Mouse (Mus musculus): ENCODE results near the gene RPS10-NUDT3. TPM values are rescaled to one million over a fixed set of nuclear protein-coding genes. Genes with fewer than 3 reads are reported as not detected.

RPS10-NUDT3 gene
- polyA plus RNA-seq, 1 experiment from 2014 or later, result not detected

DNA sequence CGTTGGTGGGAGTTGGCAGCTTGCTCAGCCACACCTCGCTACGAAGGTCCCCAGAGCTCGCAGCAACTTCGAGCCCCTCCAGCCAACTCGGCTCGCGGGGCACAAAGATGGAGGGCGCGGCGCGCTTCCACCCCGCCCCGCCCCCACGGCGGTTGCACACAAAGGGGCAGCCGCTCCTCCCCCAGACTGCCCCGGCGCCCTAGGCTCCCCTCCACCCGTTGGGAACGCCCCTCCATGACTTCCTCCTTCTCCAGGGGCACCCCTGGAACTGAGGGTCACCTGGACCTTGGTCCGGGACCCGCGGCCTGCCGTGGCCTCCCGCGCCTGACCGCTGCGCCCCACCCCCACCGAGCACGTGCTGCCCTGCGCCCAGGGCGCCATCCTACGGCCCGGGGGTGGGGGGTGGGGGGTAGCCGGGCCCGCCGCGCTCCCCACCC is 79.9 kb downstream of the RPS10-NUDT3 start:
- Histone ChIP-seq H3K4me2 (peak overlapping the region; percentile 88), H3K4me1 (peaks cover 33% of the 10 kb centered on the region), H3K9me3 (no peaks in the 10 kb centered on the region), H3K9ac (peak overlapping the region; percentile 25), H3K27ac (peak overlapping the region; percentile 93), H3K4me3 (replicated peaks) (peak overlapping the region; percentile 74), H3K36me3 (no peaks in the 10 kb centered on the region), H3K27me3 (replicated peaks) (no peaks in the 10 kb centered on the region)
- WGBS, result 3% methylated on average over 36 of the region's 39 CpGs
- peak; percentile 63 for ATAC-seq (ENCODE audit: insufficient read depth, low FRiP score, low read depth)

GRCm38 (mm10) chr17:27554062-27554960 is 80.7 kb downstream of the RPS10-NUDT3 start:
- ATAC-seq (ENCODE audit: insufficient read depth, low FRiP score, low read depth), result no peak
- Histone ChIP-seq H3K4me1 (peaks cover 33% of the 10 kb centered on the region), H3K36me3 (no peaks in the 10 kb centered on the region), H3K4me2 (peak overlapping the region; percentile 88), H3K9ac (no peak overlapping the region), H3K27me3 (replicated peaks) (no peaks in the 10 kb centered on the region), H3K9me3 (no peaks in the 10 kb centered on the region), H3K4me3 (replicated peaks) (peak overlapping the region; percentile 74), H3K27ac (peak overlapping the region; percentile 93)
- 44% methylated on average over 20 of the region's 20 CpGs for WGBS

- H3K27ac ChIP-seq, result no peak overlapping the region
- H3K9me3 ChIP-seq, result no peaks in the 10 kb centered on the region
- no peaks in the 10 kb centered on the region for H3K27me3 ChIP-seq (replicated peaks)
- no peak for ATAC-seq (ENCODE audit: insufficient read depth, low FRiP score, low read depth)
- no peak overlapping the region for H3K9ac ChIP-seq
- no peaks in the 10 kb centered on the region for H3K36me3 ChIP-seq
- WGBS, result 71% methylated on average over 23 of the region's 23 CpGs
- no peak overlapping the region for H3K4me3 ChIP-seq (replicated peaks)
- no peak overlapping the region for H3K4me2 ChIP-seq
- peaks cover 20% of the 10 kb centered on the region for H3K4me1 ChIP-seq
Measured at GRCm38 (mm10) chr17:27552215-27553201, 82.5 kb downstream of the RPS10-NUDT3 start.

DNA sequence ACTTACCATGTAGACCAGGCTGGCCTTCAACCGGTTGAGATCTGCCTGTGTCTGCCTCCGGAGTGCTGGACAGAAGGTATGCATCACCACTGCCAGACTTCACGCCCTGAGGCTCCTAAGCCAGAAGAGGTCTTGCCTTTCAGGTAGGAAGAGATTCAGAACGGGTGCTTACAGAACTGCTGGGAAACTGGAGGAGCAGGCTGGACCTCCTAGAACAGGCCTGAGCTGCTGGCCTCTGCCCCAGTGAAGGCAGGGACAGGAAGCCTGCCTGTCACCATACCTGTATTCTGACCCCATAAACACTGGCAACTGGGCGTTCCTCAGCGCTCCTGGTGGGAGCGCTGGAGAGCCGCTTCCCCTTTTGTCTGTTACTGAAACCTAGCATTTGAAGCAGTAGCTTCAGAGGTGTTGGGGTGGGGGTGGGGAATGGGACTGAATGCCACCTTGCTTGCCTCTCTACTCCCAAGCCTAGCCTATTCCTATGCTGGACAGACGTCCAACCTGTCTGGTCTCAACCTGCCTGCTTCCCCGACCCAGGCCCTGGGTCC is 83.6 kb downstream of the RPS10-NUDT3 start:
- no peak overlapping the region for H3K4me3 ChIP-seq (replicated peaks)
- no peaks in the 10 kb centered on the region for H3K36me3 ChIP-seq
- no peak overlapping the region for H3K27ac ChIP-seq
- no peak overlapping the region for H3K9ac ChIP-seq
- no peaks in the 10 kb centered on the region for H3K9me3 ChIP-seq
- H3K4me1 ChIP-seq, result peaks cover 20% of the 10 kb centered on the region
- no peak overlapping the region for H3K4me2 ChIP-seq
- 67% methylated on average over 10 of the region's 10 CpGs for WGBS
- H3K27me3 ChIP-seq (replicated peaks), result no peaks in the 10 kb centered on the region
- ATAC-seq (ENCODE audit: insufficient read depth, low FRiP score, low read depth), result no peak

- H3K9ac ChIP-seq, result no peak overlapping the region
- no peaks in the 10 kb centered on the region for H3K36me3 ChIP-seq
- no peak overlapping the region for H3K27ac ChIP-seq
- WGBS, result 55% methylated on average over 8 of the region's 8 CpGs
- no peak overlapping the region for H3K4me3 ChIP-seq (replicated peaks)
- H3K27me3 ChIP-seq (replicated peaks), result no peaks in the 10 kb centered on the region
- no peak for ATAC-seq (ENCODE audit: insufficient read depth, low FRiP score, low read depth)
- no peak overlapping the region for H3K4me2 ChIP-seq
- no peaks in the 10 kb centered on the region for H3K9me3 ChIP-seq
- no peaks in the 10 kb centered on the region for H3K4me1 ChIP-seq
Measured at GRCm38 (mm10) chr17:27549234-27549633, 85.8 kb downstream of the RPS10-NUDT3 start.

DNA sequence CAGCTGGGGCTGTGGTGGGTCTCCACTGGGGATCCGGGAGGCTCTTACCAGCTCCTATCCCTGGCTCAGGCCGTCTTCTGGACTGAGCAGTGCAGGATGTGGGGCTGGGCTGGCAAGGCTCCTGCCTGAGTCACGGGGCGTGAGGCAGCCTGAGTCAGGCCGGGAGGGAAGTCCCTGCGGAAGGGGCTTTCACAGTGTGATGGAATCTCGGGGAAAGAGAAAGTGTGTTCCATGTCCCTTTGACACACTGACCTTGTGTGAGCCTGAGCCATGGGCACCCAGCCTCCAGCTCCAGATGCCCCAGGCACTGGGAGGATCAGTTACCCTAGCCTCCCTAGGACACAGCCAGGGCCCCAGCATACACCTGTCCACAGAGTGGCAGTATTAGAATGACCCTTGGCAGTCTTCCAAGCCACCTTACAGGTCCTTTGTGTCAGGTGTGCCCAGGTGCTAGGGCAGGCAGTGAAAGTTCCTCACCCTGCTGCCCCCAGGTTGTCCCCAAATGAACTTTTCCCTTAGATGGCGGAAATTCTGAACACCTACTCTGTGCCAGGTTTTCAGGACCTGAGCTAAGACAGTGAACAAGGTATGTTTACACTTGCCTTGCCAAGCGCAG is 87.7 kb downstream of the RPS10-NUDT3 start:
- WGBS, result 58% methylated on average over 9 of the region's 9 CpGs
- no peak overlapping the region for H3K9ac ChIP-seq
- H3K36me3 ChIP-seq, result no peaks in the 10 kb centered on the region
- H3K4me1 ChIP-seq, result no peaks in the 10 kb centered on the region
- peak; percentile 56; the same call in 1 of the 2 replicates for ATAC-seq (ENCODE audit: insufficient read depth, low FRiP score, low read depth)
- no peak overlapping the region for H3K4me2 ChIP-seq
- H3K9me3 ChIP-seq, result no peaks in the 10 kb centered on the region
- no peak overlapping the region for H3K27ac ChIP-seq
- H3K27me3 ChIP-seq (replicated peaks), result no peaks in the 10 kb centered on the region
- no peak overlapping the region for H3K4me3 ChIP-seq (replicated peaks)

GRCm38 (mm10) chr17:27546574-27547085 is 88.4 kb downstream of the RPS10-NUDT3 start:
- 71% methylated on average over 7 of the region's 7 CpGs for WGBS
- no peak overlapping the region for H3K9ac ChIP-seq
- ATAC-seq (ENCODE audit: insufficient read depth, low FRiP score, low read depth), result no peak
- no peaks in the 10 kb centered on the region for H3K9me3 ChIP-seq
- no peaks in the 10 kb centered on the region for H3K36me3 ChIP-seq
- H3K4me2 ChIP-seq, result no peak overlapping the region
- H3K4me3 ChIP-seq (replicated peaks), result no peak overlapping the region
- H3K27ac ChIP-seq, result no peak overlapping the region
- no peaks in the 10 kb centered on the region for H3K27me3 ChIP-seq (replicated peaks)
- H3K4me1 ChIP-seq, result no peaks in the 10 kb centered on the region

DNA sequence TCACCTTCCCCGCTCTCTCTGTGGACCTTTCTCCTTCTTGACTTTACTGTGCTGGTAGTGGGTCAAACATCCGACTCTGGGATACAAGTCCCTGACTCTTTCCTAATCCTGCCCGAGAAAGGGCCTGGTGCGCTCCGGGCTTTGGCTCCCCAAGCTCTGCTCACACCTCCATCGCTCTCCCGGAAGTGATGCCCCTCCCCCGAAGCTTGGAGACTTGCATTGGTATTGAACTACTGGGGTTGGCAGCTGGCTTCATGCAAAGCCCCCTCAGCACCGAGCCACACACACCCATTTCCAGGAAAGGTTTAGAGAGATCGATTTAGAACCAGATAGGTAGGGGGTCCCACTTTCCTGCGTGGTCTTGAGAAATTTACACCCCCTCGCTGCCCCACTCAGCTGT is 89.0 kb downstream of the RPS10-NUDT3 start:
- ATAC-seq (ENCODE audit: insufficient read depth, low FRiP score, low read depth), result no peak
- H3K27ac ChIP-seq, result no peak overlapping the region
- WGBS, result 47% methylated on average over 12 of the region's 12 CpGs

DNA sequence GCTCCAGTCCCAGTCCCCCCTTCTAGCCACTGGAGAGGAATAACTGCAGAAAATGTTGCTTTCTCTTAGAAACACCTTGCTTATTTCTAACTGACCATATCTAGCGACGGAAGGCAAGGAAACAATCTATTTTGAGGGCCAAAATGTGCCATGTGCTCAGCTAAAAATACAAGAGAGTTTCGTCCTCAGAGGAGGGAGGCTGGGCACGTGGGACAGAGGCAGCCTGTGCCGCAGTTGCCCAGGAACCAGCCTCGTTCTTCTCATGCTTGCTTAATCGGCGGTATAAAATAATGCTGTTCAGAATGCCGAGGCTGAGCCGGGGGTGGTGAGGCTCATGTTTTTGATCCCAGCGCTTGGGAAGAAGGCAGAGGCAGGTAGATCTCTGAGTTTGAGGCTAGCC is 90.5 kb downstream of the RPS10-NUDT3 start:
- no peak overlapping the region for H3K9ac ChIP-seq
- H3K36me3 ChIP-seq, result no peaks in the 10 kb centered on the region
- no peaks in the 10 kb centered on the region for H3K27me3 ChIP-seq (replicated peaks)
- 86% methylated on average over 11 of the region's 11 CpGs for WGBS
- H3K9me3 ChIP-seq, result no peaks in the 10 kb centered on the region
- ATAC-seq (ENCODE audit: insufficient read depth, low FRiP score, low read depth), result no peak
- no peak overlapping the region for H3K27ac ChIP-seq
- H3K4me3 ChIP-seq (replicated peaks), result no peak overlapping the region
- H3K4me2 ChIP-seq, result no peak overlapping the region
- H3K4me1 ChIP-seq, result no peaks in the 10 kb centered on the region

More for the DNA sequence above, 89.0 kb downstream of the RPS10-NUDT3 start:
- Histone ChIP-seq H3K4me3 (replicated peaks) (no peak overlapping the region), H3K9me3 (no peaks in the 10 kb centered on the region), H3K4me1 (no peaks in the 10 kb centered on the region), H3K36me3 (no peaks in the 10 kb centered on the region), H3K27me3 (replicated peaks) (no peaks in the 10 kb centered on the region), H3K4me2 (no peak overlapping the region), H3K9ac (no peak overlapping the region)

DNA sequence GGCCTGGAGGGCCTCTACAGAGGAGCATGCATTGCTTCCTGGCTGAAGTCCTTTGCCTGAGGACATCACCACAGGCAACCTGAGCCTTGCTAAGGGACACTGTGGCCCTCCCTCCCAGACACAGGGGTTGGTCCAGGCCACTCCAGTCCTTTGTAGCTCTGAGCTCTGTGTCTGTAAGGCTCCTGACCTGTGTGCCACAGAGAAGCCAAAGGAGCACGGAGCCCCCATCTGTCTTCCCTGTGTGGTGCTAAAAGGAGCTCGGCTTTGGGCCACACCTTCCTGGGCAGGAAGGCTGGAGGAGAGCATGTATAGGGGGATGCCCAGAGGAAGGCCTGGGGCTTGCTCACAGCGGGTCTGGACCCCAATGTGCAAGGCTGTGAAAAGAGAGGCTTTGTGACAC is 93.0 kb downstream of the RPS10-NUDT3 start:
- ATAC-seq (ENCODE audit: insufficient read depth, low FRiP score, low read depth), result no peak
- WGBS, result 71% methylated on average over 3 of the region's 3 CpGs
- Histone ChIP-seq H3K9me3 (no peaks in the 10 kb centered on the region), H3K9ac (no peak overlapping the region), H3K27ac (no peak overlapping the region), H3K4me3 (replicated peaks) (no peak overlapping the region), H3K36me3 (no peaks in the 10 kb centered on the region), H3K4me2 (no peak overlapping the region), H3K4me1 (no peaks in the 10 kb centered on the region), H3K27me3 (replicated peaks) (no peaks in the 10 kb centered on the region)

GRCm38 (mm10) chr17:27541261-27541660 is 93.8 kb downstream of the RPS10-NUDT3 start:
- WGBS, result 56% methylated on average over 2 of the region's 2 CpGs
- no peak for ATAC-seq (ENCODE audit: insufficient read depth, low FRiP score, low read depth)

More at GRCm38 (mm10) chr17:27541261-27541660, 93.8 kb downstream of the RPS10-NUDT3 start:
- Histone ChIP-seq H3K4me3 (replicated peaks) (no peak overlapping the region), H3K4me2 (no peak overlapping the region), H3K9ac (no peak overlapping the region), H3K36me3 (no peaks in the 10 kb centered on the region), H3K9me3 (no peaks in the 10 kb centered on the region), H3K4me1 (no peaks in the 10 kb centered on the region), H3K27ac (no peak overlapping the region), H3K27me3 (replicated peaks) (no peaks in the 10 kb centered on the region)
